In genomic region chr10:22675848-22676630, GRCm38 (mm10) we compare ENCODE assay signal across 15 mouse cellular contexts. TPM values are rescaled to one million over a fixed set of nuclear protein-coding genes. Genes with fewer than 3 reads are reported as not detected.
DNase-seq lines count a peak whose midpoint lies in the region; ATAC-seq and TF ChIP-seq lines count a peak whose summit lies in the region.
"Had no signal": no experiment of that assay in that cellular context is flagged by ENCODE, and none has a peak within 500 bp of the region (broad histone marks: within the 10 kb centered on the region; RNA-seq: fewer than 3 reads in every experiment).

No protein-coding gene starts in this region.

- H3K9ac ChIP-seq in midbrain, postnatal 0 days (replicated peaks; ENCODE audit: low read length, poor library complexity, severe bottlenecking): no peak overlapping the region
- H3K9ac ChIP-seq in embryonic facial prominence, embryonic 11.5 days (replicated peaks; ENCODE audit: low read length): no peak overlapping the region
- H3K9ac ChIP-seq: forebrain, postnatal 0 days; midbrain, embryonic 12.5 days had no signal

- H3K27me3 ChIP-seq in midbrain, embryonic 10.5 days (ENCODE audit: low read depth, poor library complexity, severe bottlenecking): no peaks in the 10 kb centered on the region
- H3K27me3 ChIP-seq in midbrain, postnatal 0 days (ENCODE audit: insufficient read depth, low read length): no peaks in the 10 kb centered on the region
- no peaks in the 10 kb centered on the region for H3K27me3 ChIP-seq in embryonic facial prominence, embryonic 11.5 days (ENCODE audit: control insufficient read depth, insufficient read depth, low read length)
- H3K27me3 ChIP-seq: midbrain, embryonic 12.5 days had no signal

- no peak for TF ChIP-seq CTCF in midbrain, postnatal 0 days (IDR thresholded peaks at IDR 0.05)

- intact Hi-C loops in left cerebral cortex, postnatal 36 days (cut with DNase I): no loop called here

- H3K4me2 ChIP-seq in midbrain, postnatal 0 days (ENCODE audit: low read depth, low read length, poor library complexity, severe bottlenecking): no peak overlapping the region
- H3K4me2 ChIP-seq in embryonic facial prominence, embryonic 11.5 days (ENCODE audit: low read depth, low read length): no peak overlapping the region
- H3K4me2 ChIP-seq: midbrain, embryonic 12.5 days had no signal

- H3K36me3 ChIP-seq in midbrain, embryonic 10.5 days: no peaks in the 10 kb centered on the region
- no peaks in the 10 kb centered on the region for H3K36me3 ChIP-seq in midbrain, postnatal 0 days (ENCODE audit: insufficient read depth, low read length)
- no peaks in the 10 kb centered on the region for H3K36me3 ChIP-seq in embryonic facial prominence, embryonic 11.5 days (replicated peaks; ENCODE audit: control insufficient read depth, insufficient read depth, low read depth, low read length)
- H3K36me3 ChIP-seq: midbrain, embryonic 12.5 days had no signal

- peak; percentile 65; the same call in 1 of the 2 replicates for ATAC-seq in cerebellum, adult (ENCODE audit: insufficient number of reproducible peaks, low FRiP score, low TSS enrichment)
- no peak for ATAC-seq in midbrain, postnatal 0 days (ENCODE audit: low FRiP score)
- ATAC-seq in embryonic facial prominence, embryonic 11.5 days (replicated peaks; ENCODE audit: insufficient number of reproducible peaks, low FRiP score, low TSS enrichment, low read depth): 0 out of 2 replicates have a peak, but pooled peaks have one; percentile 52
- no peak for ATAC-seq in megakaryocyte, adult 5-6 weeks (ENCODE audit: poor library complexity, severe bottlenecking)
- no peak for ATAC-seq in CD4-positive, CD25-positive, alpha-beta regulatory T cell, adult 4 months
- ATAC-seq: forebrain, postnatal 0 days; intestine, postnatal 0 days had no signal

- H3K4me3 ChIP-seq in midbrain, embryonic 10.5 days: no peak overlapping the region
- H3K4me3 ChIP-seq in midbrain, postnatal 0 days (ENCODE audit: low read depth, low read length): no peak overlapping the region
- no peak overlapping the region for H3K4me3 ChIP-seq in embryonic facial prominence, embryonic 11.5 days (ENCODE audit: low read depth, low read length)
- H3K4me3 ChIP-seq: midbrain, embryonic 12.5 days had no signal

- H3K9me3 ChIP-seq in midbrain, embryonic 10.5 days (replicated peaks): no peaks in the 10 kb centered on the region
- no peaks in the 10 kb centered on the region for H3K9me3 ChIP-seq in midbrain, postnatal 0 days (ENCODE audit: low read length)
- no peaks in the 10 kb centered on the region for H3K9me3 ChIP-seq in embryonic facial prominence, embryonic 11.5 days (replicated peaks; ENCODE audit: control insufficient read depth, low read length)
- H3K9me3 ChIP-seq: midbrain, embryonic 12.5 days had no signal

- 70% methylated on average over 13 of the region's 13 CpGs for WGBS in midbrain, embryonic 10.5 days
- 65% methylated on average over 13 of the region's 13 CpGs for WGBS in midbrain, postnatal 0 days
- 45% methylated on average over 13 of the region's 13 CpGs for WGBS in embryonic facial prominence, embryonic 11.5 days

- H3K4me1 ChIP-seq in midbrain, embryonic 10.5 days: peaks cover 5% of the 10 kb centered on the region; the same call in 1 of the 2 replicates
- no peaks in the 10 kb centered on the region for H3K4me1 ChIP-seq in midbrain, postnatal 0 days (ENCODE audit: insufficient read depth, low read length)
- H3K4me1 ChIP-seq in embryonic facial prominence, embryonic 11.5 days (ENCODE audit: control insufficient read depth, insufficient read depth, low read length): no peaks in the 10 kb centered on the region
- H3K4me1 ChIP-seq: midbrain, embryonic 12.5 days had no signal

- no peak overlapping the region for H3K27ac ChIP-seq in midbrain, embryonic 10.5 days (replicated peaks)
- no peak overlapping the region for H3K27ac ChIP-seq in midbrain, postnatal 0 days (ENCODE audit: low read depth, low read length)
- H3K27ac ChIP-seq in embryonic facial prominence, embryonic 11.5 days (replicated peaks; ENCODE audit: low read depth, low read length): no peak overlapping the region
- H3K27ac ChIP-seq: midbrain, embryonic 12.5 days had no signal

- no peak for DNase-seq in cerebellum, postnatal 4 days (ENCODE audit: low spot score in 2 of 2)
- peak; percentile 14 for DNase-seq in midbrain, embryonic 10.5 days (ENCODE audit: low spot score)
- no peak for DNase-seq in midbrain, postnatal 0 days (ENCODE audit: low spot score)
- DNase-seq in embryonic facial prominence, embryonic 11.5 days (ENCODE audit: low spot score): peak; percentile 61
- no peak for DNase-seq in left cerebral cortex, postnatal 36 days (ENCODE audit: low spot score in 2 of 2)
- DNase-seq: forebrain, postnatal 0 days; heart, postnatal 36 days; kidney, postnatal 36 days; layer of hippocampus, postnatal 36 days; thymus, postnatal 25 days had no signal

RNA-seq across cellular contexts. Expression of gene Slc2a12, which starts 31.2 kb away (rescaled TPM):
- polyA plus RNA-seq in midbrain, embryonic 10.5 days (2016; fragmentation: Nextera tagmentation; extraction: Ambion mirVana): 1.5 and 1.7 TPM in 2 replicates
- 7.2 and 7.8 TPM in 2 replicates for total RNA-seq in midbrain, postnatal 0 days (2014; rRNA removed)
- polyA plus RNA-seq in midbrain, postnatal 0 days (2015; fragmentation: Nextera tagmentation; extraction: Ambion mirVana): 5.8 and 6.0 TPM in 2 replicates
- 1.6 and 2.1 TPM in 2 replicates for polyA plus RNA-seq in embryonic facial prominence, embryonic 11.5 days (2014; fragmentation: Nextera tagmentation; extraction: Ambion mirVana)
- not detected in 2 replicates for total RNA-seq in megakaryocyte, adult 5-6 weeks (2015)
- 0.11 TPM in 1 of 2 replicates, not detected in the other for total RNA-seq in megakaryocyte, adult 5-6 weeks (2017)
- not detected for polyA plus RNA-seq in CD4-positive, CD25-positive, alpha-beta regulatory T cell, adult 4 months (2017; shearing (Covaris generic))
- total RNA-seq in left cerebral cortex, postnatal 36 days (2021): 1 to 10 TPM; 2.1 to 2.7 TPM

RNA-seq across cellular contexts. Expression of gene Tbpl1, which starts 55.7 kb away (rescaled TPM):
- 102 and 107 TPM in 2 replicates for polyA plus RNA-seq in midbrain, embryonic 10.5 days (2016; fragmentation: Nextera tagmentation; extraction: Ambion mirVana)
- total RNA-seq in midbrain, postnatal 0 days (2014; rRNA removed): 36.6 and 47.6 TPM in 2 replicates
- polyA plus RNA-seq in midbrain, postnatal 0 days (2015; fragmentation: Nextera tagmentation; extraction: Ambion mirVana): 61.5 and 62.2 TPM in 2 replicates
- 98.6 and 109 TPM in 2 replicates for polyA plus RNA-seq in embryonic facial prominence, embryonic 11.5 days (2014; fragmentation: Nextera tagmentation; extraction: Ambion mirVana)
- total RNA-seq in megakaryocyte, adult 5-6 weeks (2015): 37.3 and 47.3 TPM in 2 replicates
- 31.0 and 43.9 TPM in 2 replicates for total RNA-seq in megakaryocyte, adult 5-6 weeks (2017)
- polyA plus RNA-seq in CD4-positive, CD25-positive, alpha-beta regulatory T cell, adult 4 months (2017; shearing (Covaris generic)): 10 to 100 TPM; 58.0 to 67.6 TPM
- total RNA-seq in left cerebral cortex, postnatal 36 days (2021): 10 to 100 TPM; 61.5 to 69.7 TPM

Comparison
In these comparisons a context has a peak if more than half of its experiments do, and no peak if none do; other contexts are left out.
1. DNase-seq: peak in midbrain, embryonic 10.5 days (single experiment) and embryonic facial prominence, embryonic 11.5 days (single experiment); none in cerebellum, postnatal 4 days (0 of 2), midbrain, postnatal 0 days (single experiment) and left cerebral cortex, postnatal 36 days (0 of 2).
2. ATAC-seq: peak in cerebellum, adult (single experiment) and embryonic facial prominence, embryonic 11.5 days (single experiment); none in midbrain, postnatal 0 days (single experiment), megakaryocyte, adult 5-6 weeks (single experiment) and CD4-positive, CD25-positive, alpha-beta regulatory T cell, adult 4 months (single experiment).